Mouse (Mus musculus): ENCODE data around the gene Foxj2.

- TF ChIP-seq CTCF (IDR thresholded peaks at IDR 0.05; ENCODE audit: low read depth, low read length) = no peak
- TF ChIP-seq POLR2A (IDR thresholded peaks at IDR 0.05; ENCODE audit: borderline replicate concordance, low read depth, low read length) = no peak
Observed at GRCm38 (mm10) chr6:122784866-122785265, 34.8 kb upstream of the Foxj2 start.
